Mouse (Mus musculus): ENCODE measurements around the gene Rhov.
A peak's percentile ranks its signal among the peaks of the same experiment; 100 is the strongest.

Gene Rhov

DNA sequence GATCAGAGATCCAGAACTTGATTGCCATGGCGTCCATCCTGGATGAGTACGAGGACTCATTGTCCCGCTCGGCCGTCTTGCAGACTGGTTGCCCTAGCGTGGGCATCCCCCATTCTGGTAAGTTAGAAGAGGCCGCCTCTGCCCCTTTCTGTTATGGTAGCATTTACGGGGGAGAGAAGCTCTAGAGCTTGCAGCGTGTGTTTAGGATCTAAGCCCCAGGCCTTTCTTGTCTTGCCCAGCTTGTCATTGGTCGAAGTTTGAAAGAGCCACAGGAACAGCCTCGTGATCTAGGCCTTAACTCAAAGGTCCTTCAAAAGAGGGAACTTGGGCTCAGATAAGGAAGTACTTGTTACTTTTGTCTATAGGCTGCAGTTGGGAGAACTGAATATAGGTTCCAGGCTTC is 17.9 kb upstream of the Rhov start:
- no peak for DNase-seq

DNA sequence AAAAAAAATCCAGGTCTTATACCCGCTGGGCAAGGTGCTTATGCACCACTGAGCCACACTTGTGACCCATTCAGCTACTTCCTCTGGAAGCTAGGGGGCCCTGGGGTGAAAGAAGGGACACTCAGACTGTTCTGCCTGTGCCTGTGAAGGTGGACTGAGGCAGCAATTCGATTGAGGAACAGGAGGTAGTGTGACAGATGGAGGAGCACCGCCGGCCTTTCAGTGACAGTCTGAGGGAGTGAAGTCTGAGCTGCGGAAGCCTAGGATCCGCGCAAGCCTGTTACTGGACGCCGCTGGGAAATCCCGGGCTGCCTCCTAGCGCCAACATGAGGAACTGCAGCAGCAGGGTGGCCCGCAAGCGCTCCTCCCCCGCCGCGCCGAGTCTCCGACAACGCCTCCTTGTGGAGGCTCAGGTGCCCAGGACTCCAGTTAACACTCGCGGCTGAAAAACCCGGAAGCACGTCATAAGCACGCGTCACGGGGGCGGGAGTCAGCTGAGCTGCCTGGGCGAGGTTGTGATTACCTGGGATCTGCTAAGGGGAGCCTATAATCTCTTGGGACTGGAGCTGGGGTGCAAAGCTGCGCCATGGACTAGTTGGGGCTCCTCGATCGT is 17.3 kb upstream of the Rhov start, which contains the start of gene Vps18:
TSS of gene Vps18 (plus strand) at position 471 of the 613 bp plus-strand sequence.
- peak; percentile 98 for DNase-seq

DNA sequence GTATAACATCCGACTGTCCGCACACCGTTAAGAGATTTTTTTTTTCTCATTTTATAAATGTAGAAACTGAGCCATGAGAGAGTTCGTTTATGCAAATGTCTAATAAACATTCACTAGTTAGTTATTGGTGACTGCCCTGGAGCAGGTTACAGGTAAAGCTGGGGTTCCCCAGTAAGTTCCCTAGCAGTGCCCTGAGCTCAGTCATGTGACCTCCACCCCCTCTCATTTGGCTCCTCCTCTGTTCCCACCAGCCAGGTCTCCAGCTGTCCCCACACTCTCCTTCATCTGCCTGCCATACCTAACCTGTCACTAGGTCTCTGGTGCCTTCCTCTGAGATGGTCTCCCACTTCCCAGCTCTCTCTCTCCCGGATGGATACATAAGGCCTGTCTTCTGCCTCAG is 16.3 kb upstream of the Rhov start:
- peak; percentile 13 for DNase-seq

- DNase-seq = no peak
Observed at GRCm38 (mm10) chr2:119281899-119282565, 11.0 kb upstream of the Rhov start.

- DNase-seq = no peak
Observed at GRCm38 (mm10) chr2:119277810-119278209, 6.7 kb upstream of the Rhov start.

DNA sequence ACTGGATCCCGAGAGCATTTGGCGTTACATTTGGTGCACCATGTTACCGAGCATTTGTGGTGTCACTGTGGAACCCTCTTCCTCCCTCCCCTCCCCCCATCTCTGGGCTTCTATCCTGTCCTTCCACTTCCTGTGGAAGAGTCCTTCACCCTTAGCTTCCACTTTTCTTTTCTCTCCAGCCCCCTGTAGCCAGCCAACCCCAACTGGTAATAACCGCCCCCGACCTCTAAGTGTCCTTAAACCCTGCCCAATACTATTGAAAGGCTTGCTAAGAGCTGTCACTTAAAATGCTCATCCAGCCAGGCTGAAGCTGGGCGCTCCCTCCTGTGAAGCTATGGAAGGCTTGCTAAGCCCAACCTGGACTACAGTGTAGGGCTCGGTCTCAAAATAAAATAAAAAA is 5.9 kb upstream of the Rhov start:
- no peak for DNase-seq

GRCm38 (mm10) chr2:119274126-119274525 is 3.1 kb upstream of the Rhov start:
- no peak for DNase-seq

- DNase-seq = no peak
Observed at GRCm38 (mm10) chr2:119270286-119270642, 808 bp downstream of the Rhov start.

- no peak for DNase-seq
Observed at GRCm38 (mm10) chr2:119263813-119264212, 7.3 kb downstream of the Rhov start.

GRCm38 (mm10) chr2:119262978-119263377 is 8.1 kb downstream of the Rhov start:
- no peak for DNase-seq

DNA sequence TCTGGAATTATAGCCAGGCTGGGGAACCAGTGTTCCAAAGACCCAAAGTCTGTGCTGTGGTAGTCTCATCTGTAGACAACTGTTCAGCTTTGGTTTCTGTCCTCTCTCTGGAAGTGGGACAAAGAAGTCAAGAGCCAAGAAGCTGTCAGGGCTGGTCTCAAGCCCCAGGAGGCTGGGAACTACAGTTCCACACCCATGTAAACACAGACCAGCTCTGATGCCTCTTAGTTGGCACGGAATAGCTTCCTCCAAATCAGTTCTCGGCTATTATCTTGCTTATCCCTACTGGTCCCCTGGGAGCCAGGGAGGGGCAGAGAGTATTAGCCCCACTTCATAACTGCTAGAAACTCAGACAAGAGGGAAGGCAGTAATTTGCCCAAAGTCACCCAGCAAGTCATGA is 9.7 kb downstream of the Rhov start:
- DNase-seq = no peak

- no peak for DNase-seq
Observed at GRCm38 (mm10) chr2:119260518-119260917, 10.6 kb downstream of the Rhov start.

DNA sequence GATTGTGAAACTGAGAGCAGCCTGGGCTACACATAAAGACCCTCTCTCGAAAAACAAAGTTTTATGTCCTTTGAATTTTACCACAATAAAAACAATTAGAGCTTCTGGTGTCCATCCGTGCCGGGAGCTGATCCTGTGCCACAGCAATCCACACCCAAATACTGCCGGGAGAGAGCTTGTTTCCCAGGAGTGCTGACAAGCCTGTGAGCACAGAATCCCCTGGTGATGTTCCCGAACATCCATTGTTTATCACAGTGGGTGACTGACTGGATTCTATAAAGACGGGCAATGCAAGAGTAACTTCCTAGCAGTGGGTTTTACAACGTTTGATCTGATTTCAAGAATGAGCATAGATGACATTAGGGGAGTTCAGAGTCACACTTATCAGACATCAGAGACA is 16.1 kb downstream of the Rhov start:
- DNase-seq = no peak

DNA sequence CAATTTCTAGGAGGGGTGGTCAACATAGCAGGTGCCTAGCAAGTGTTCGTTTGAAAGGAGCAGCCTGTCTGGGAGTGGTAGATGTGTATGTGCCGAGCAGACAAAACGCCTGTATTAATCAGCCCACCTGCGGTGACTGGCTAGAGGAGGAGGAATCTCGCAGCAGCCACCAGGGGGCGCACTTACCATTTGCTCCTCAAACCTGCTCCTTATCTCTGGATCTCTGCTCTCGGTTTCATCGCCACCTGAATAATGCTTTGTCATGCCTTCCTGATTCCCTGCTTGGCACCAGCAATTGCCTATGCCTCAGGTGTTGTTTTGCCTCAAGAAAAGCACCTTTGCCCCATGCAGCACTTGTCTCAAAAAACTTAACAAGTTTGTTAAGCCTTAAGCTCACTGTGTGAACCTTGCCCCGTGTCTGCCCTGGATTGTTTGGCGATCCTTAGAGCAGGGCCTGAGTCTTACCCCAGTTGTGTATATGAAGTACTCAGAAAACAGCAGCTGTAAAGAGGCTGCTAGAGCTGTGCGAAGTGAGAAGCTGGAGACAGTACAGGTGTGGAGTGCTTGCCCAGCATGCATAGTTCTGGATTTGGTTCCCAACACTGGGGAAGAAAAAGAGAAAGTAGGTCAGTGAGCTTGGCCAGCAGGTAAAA is 20.1 kb downstream of the Rhov start:
- DNase-seq = peak; percentile 82

GRCm38 (mm10) chr2:119250377-119250776 is 20.7 kb downstream of the Rhov start:
- DNase-seq = no peak

DNA sequence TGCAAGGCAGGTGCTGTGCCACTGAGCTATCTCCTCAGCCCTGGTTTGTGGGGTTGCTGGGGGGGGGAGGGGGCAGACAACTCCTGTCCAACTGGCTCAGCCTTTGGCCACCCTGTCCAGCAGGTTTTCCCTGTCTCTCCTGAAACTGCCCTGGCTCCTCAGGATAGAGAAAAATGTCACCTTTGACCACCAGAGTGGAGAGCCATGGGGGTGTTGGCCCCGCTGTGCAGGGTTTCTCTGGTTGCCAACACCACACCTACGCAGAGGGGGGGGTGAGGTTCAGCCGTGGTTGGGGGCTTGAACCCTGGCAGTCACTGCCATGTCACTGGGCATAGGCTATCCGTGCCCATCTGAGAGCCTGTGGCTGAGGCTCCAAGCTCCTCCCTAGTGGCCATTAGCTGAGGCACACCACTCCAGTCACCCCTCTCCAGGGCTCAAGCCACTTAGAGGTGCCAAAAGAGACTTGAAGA is 21.4 kb downstream of the Rhov start:
- DNase-seq = no peak

DNA sequence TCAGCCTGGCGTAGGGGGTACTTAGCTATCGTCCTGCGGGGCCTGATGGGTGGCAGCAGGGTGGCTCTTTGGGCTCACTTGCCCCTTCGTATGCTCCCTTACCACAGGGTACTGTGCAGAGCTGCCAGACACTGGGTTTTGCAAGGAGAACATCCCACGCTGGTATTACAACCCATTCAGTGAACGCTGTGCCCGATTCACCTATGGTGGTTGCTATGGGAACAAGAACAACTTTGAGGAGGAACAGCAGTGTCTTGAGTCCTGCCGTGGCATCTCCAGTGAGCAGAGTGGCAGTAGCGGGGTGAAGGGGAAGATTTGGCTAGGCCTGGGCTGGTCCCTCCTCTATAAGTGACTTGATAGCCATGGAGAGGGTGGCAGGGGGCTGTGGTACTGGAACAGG is 23.2 kb downstream of the Rhov start:
- DNase-seq = no peak

GRCm38 (mm10) chr2:119245246-119245645 is 25.8 kb downstream of the Rhov start:
- DNase-seq = no peak

DNA sequence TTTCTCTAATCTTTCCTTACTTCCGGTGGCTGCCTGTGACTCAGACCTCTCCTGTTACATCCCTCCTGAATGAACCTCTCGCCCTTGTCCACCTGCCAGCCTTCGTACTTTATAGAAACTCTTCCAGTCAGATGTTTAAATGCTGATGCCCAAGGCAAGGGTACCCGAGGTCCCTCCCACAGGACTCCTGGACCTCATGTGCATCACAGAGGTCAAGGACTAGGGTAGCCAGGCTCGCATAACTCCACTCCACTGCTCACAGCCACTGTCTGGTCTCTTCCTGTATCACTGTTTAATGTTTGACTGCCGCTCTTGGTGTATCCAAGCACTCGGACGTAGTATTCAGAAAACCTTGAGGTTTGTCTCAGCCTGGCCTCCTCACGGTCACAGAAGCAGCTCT is 28.5 kb downstream of the Rhov start:
- no peak for DNase-seq

GRCm38 (mm10) chr2:119240819-119241186 is 30.3 kb downstream of the Rhov start:
- DNase-seq = no peak

DNA sequence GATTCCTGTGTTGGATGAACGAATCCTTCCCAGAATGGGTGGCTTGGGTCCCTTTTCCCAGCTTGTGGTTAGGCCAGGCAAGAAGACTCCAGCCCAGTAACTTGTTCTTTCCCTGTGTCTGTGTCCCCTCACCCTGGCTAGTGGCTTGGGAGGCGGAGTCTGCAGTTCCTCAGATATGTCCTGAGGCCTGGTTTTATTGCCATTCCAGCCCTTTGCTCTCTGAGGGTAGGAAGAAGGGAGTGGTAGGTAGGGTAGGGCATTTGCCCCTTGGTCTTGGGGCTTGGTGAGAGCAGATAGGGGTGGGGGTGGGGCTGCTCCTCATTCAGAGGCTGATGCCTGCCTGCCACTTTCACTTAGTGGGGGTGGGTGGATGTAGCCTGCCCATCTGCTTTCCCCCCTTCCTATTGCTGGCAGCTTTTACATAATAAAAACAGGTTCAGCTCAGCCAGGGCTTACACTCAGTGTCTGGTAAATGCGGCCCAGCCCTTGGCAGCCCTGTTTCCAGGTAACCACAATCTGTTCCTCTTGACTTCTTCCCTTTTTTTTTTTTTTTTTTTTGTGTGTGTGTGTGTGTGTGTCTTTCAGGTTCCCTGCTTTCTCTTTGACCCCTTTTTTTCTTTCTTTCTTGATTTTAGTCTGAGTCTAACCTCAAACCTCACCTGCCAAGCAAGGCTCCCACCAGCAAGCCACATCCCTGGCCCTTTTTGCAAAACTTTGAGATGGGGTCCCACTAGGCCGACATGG is 30.8 kb downstream of the Rhov start:
- DNase-seq = no peak

DNA sequence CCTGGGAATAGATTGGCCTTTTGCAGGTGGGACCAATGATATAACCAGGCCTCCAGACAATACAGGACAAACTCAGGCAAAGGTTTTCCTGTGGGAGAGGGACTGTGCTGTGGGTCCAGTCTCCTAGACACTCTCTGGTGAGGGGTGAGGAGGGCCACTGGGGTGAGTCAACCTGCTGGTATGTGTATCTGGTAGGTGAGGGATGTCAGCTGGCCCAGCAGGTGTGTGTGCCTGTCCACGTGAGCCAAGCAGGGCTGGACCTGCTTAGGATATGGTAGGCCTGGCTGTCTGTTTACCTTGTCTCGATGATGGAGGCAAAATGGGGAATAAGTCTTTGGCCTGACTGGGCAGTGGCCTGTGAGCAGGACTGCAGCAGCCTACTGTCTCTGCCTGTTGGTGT is 32.4 kb downstream of the Rhov start:
- no peak for DNase-seq

DNA sequence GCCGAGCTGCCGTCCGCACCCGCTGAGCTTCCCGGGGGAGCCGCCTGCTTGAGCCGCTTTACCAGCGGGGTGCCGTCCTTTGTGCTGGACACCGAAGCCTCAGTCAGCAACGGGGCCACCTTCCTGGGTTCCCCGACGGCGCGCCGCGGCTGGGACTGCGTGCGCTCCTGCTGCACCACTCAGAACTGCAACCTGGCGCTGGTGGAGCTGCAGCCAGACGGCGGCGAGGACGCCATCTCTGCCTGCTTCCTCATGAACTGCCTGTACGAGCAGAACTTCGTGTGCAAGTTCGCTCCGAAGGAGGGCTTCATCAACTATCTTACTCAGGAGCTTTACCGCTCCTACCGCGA is 33.2 kb downstream of the Rhov start:
- DNase-seq = no peak
